Mouse (Mus musculus) embryonic fibroblast, embryonic 13.5 days (primary cell): ENCODE measurements at regions not wholly inside any gene's neighbourhood (a gene's known extent, or its start where the extent isn't known, plus 50 kb on each side); places are given as distances from the start of the nearest gene placed in this dataset.

Source experiments
- CTCF ChIP-seq: IDR thresholded peaks from 2 replicates; pipeline ENCODE4 v1.5.1; 2011; ENCODE audit warnings: mild to moderate bottlenecking, control low read depth, low read length, moderate library complexity, borderline replicate concordance; ENCODE audit not compliant: insufficient read depth
- POLR2A ChIP-seq: IDR thresholded peaks from 2 replicates; pipeline ENCODE4 v1.6.1; 2011; ENCODE audit warnings: low read depth, mild to moderate bottlenecking, control low read depth, low read length, moderate library complexity

DNA sequence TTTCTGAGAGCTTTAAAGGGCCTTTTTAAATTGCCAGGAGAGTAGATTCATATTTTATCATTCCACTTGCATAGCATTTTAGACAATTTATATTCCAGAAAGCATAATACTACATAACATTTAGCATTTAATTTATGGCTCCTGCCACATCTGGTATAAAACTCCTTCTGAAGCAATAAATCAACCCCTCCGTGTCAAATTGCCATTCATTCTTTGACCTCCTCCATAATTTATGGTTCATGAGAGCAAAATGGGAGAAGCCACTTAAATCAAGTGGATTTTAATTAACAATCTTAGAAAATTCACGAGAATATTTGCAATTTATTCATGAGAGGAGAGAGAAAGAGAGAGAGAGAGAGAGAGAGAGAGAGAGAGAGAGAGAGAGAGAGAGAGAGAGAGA is 132.4 kb upstream of the Nrsn1 start:
- TF ChIP-seq CTCF (no peak), POLR2A (no peak)
